ENCODE assay signal across 8 mouse cellular contexts in genomic region chr2:47491874-47492539, GRCm38 (mm10).
A peak's percentile ranks its signal among the peaks of the same experiment; 100 is the strongest.
DNase-seq lines count a peak whose midpoint lies in the region; ATAC-seq lines count a peak whose summit lies in the region.

No protein-coding gene starts in this region.

- ATAC-seq in intestine, embryonic 14.5 days (replicated peaks; ENCODE audit: low FRiP score, low TSS enrichment, low read depth): no peak
- ATAC-seq in intestine, embryonic 16.5 days: no peak
- ATAC-seq in embryonic facial prominence, embryonic 14.5 days (ENCODE audit: low read depth): no peak
- no peak for ATAC-seq in limb, embryonic 11.5 days (ENCODE audit: insufficient number of reproducible peaks, low FRiP score, low TSS enrichment, low read depth)

- no peaks in the 10 kb centered on the region for H3K36me3 ChIP-seq in intestine, embryonic 14.5 days (ENCODE audit: control insufficient read depth, insufficient read depth, low read length)
- no peaks in the 10 kb centered on the region for H3K36me3 ChIP-seq in intestine, embryonic 16.5 days (ENCODE audit: control insufficient read depth, insufficient read depth, low read length)
- no peaks in the 10 kb centered on the region for H3K36me3 ChIP-seq in embryonic facial prominence, embryonic 14.5 days (ENCODE audit: control insufficient read depth, insufficient read depth, low read length)
- H3K36me3 ChIP-seq in limb, embryonic 11.5 days (ENCODE audit: control insufficient read depth, insufficient read depth, low read length): no peaks in the 10 kb centered on the region

- no peak overlapping the region for H3K27ac ChIP-seq in intestine, embryonic 14.5 days (ENCODE audit: low read depth)
- H3K27ac ChIP-seq in intestine, embryonic 16.5 days (ENCODE audit: low read length): no peak overlapping the region
- no peak overlapping the region for H3K27ac ChIP-seq in embryonic facial prominence, embryonic 14.5 days (replicated peaks; ENCODE audit: low read depth, low read length)
- H3K27ac ChIP-seq in limb, embryonic 11.5 days (replicated peaks; ENCODE audit: low read depth, low read length): no peak overlapping the region

- H3K9ac ChIP-seq in intestine, embryonic 14.5 days (ENCODE audit: low read length): no peak overlapping the region
- H3K9ac ChIP-seq in intestine, embryonic 16.5 days (ENCODE audit: low read depth, low read length): no peak overlapping the region
- H3K9ac ChIP-seq in embryonic facial prominence, embryonic 14.5 days (ENCODE audit: low read depth, low read length): no peak overlapping the region
- H3K9ac ChIP-seq in limb, embryonic 11.5 days (ENCODE audit: low read length): no peak overlapping the region

- H3K4me3 ChIP-seq in intestine, embryonic 14.5 days (ENCODE audit: low read depth, low read length): no peak overlapping the region
- no peak overlapping the region for H3K4me3 ChIP-seq in intestine, embryonic 16.5 days (ENCODE audit: low read length)
- no peak overlapping the region for H3K4me3 ChIP-seq in embryonic facial prominence, embryonic 14.5 days (ENCODE audit: low read depth, low read length)
- no peak overlapping the region for H3K4me3 ChIP-seq in limb, embryonic 11.5 days (ENCODE audit: low read depth, low read length)

- H3K27me3 ChIP-seq in intestine, embryonic 14.5 days (replicated peaks; ENCODE audit: control insufficient read depth, insufficient read depth, low read length): no peaks in the 10 kb centered on the region
- H3K27me3 ChIP-seq in intestine, embryonic 16.5 days (replicated peaks; ENCODE audit: control insufficient read depth, insufficient read depth, low read length): no peaks in the 10 kb centered on the region
- H3K27me3 ChIP-seq in embryonic facial prominence, embryonic 14.5 days (replicated peaks; ENCODE audit: control insufficient read depth, insufficient read depth, low read length): no peaks in the 10 kb centered on the region
- H3K27me3 ChIP-seq in limb, embryonic 11.5 days (ENCODE audit: control insufficient read depth, insufficient read depth, low read length): no peaks in the 10 kb centered on the region

- no peaks in the 10 kb centered on the region for H3K9me3 ChIP-seq in intestine, embryonic 14.5 days (ENCODE audit: control insufficient read depth, low read length)
- H3K9me3 ChIP-seq in intestine, embryonic 16.5 days (ENCODE audit: control insufficient read depth, low read length): no peaks in the 10 kb centered on the region
- no peaks in the 10 kb centered on the region for H3K9me3 ChIP-seq in embryonic facial prominence, embryonic 14.5 days (ENCODE audit: control insufficient read depth, low read length)
- no peaks in the 10 kb centered on the region for H3K9me3 ChIP-seq in limb, embryonic 11.5 days (ENCODE audit: control insufficient read depth, low read length)

- no peaks in the 10 kb centered on the region for H3K4me1 ChIP-seq in intestine, embryonic 14.5 days (replicated peaks; ENCODE audit: control insufficient read depth, insufficient read depth, low read length)
- H3K4me1 ChIP-seq in intestine, embryonic 16.5 days (ENCODE audit: control insufficient read depth, insufficient read depth, low read length): no peaks in the 10 kb centered on the region
- H3K4me1 ChIP-seq in embryonic facial prominence, embryonic 14.5 days (ENCODE audit: control insufficient read depth, insufficient read depth, low read length): no peaks in the 10 kb centered on the region
- no peaks in the 10 kb centered on the region for H3K4me1 ChIP-seq in limb, embryonic 11.5 days (ENCODE audit: control insufficient read depth, insufficient read depth, low read length)

- WGBS in intestine, embryonic 14.5 days: 13% methylated on average over 5 of the region's 5 CpGs
- WGBS in intestine, embryonic 16.5 days: 12% methylated on average over 5 of the region's 5 CpGs
- WGBS in embryonic facial prominence, embryonic 14.5 days: 17% methylated on average over 5 of the region's 5 CpGs
- WGBS in limb, embryonic 11.5 days: 17% methylated on average over 5 of the region's 5 CpGs

- peak; percentile 54 for DNase-seq in intestine, embryonic 14.5 days (ENCODE audit: low spot score)
- DNase-seq in A20 (ENCODE audit: low read depth, low spot score) (peak; percentile 56), MEL-GATA-1-ER (ENCODE audit: extremely low read depth, low read depth) (peak; percentile 22)
- peak; percentile 54 for DNase-seq in embryonic facial prominence, embryonic 14.5 days (ENCODE audit: low spot score)
- DNase-seq in limb, embryonic 11.5 days (ENCODE audit: low spot score): peak; percentile 60
- DNase-seq in right cerebral cortex, postnatal 14 days: peak; percentile 30
- DNase-seq in ovary, postnatal 36 days (ENCODE audit: low spot score): no peak

- no peak overlapping the region for H3K4me2 ChIP-seq in intestine, embryonic 14.5 days (ENCODE audit: low read length)
- no peak overlapping the region for H3K4me2 ChIP-seq in intestine, embryonic 16.5 days (ENCODE audit: low read depth, low read length)
- no peak overlapping the region for H3K4me2 ChIP-seq in embryonic facial prominence, embryonic 14.5 days (ENCODE audit: low read depth, low read length)
- no peak overlapping the region for H3K4me2 ChIP-seq in limb, embryonic 11.5 days (ENCODE audit: low read depth, severe bottlenecking)
